Mouse (Mus musculus) T-cell, adult 66 days (primary cell): ENCODE data around the gene Tmem251. TPM values are rescaled to one million over a fixed set of nuclear protein-coding genes. Genes with fewer than 3 reads are reported as not detected.

Experiments used
- total RNA-seq, 2 experiments: library from RNA; stranded (reverse); gene quantifications; 3 replicates in 1 of 2; 4 replicates in 1 of 2; pipeline ENCODE4 v1.2.4; 2023

Gene Tmem251
- 10 to 100 TPM; 10.5 to 10.9 TPM for total RNA-seq

GRCm38 (mm10) chr12:102743589-102744574 is at the start of gene Tmem251, which contains the start of gene Moap1:
Gene Tmem251, plus strand, starts transcription at chr12:102743762.
Gene Moap1, minus strand, starts transcription at chr12:102743661.

GRCm38 (mm10) chr12:102704457-102705198 is 38.9 kb upstream of the Tmem251 start, which contains the start of gene Itpk1:
Gene Itpk1, minus strand, starts transcription at chr12:102704930.

GRCm38 (mm10) chr12:102757689-102758402 is 14.3 kb downstream of the Tmem251 start, which contains the start of the genes Gm28051, Gon7 and Ubr7:
Gene Gm28051, minus strand, starts transcription at chr12:102757765.
Gene Gon7, minus strand, starts transcription at chr12:102757803.
Gene Ubr7, plus strand, starts transcription at chr12:102757967.

GRCm38 (mm10) chr12:102758403-102758756 is 14.8 kb downstream of the Tmem251 start, which contains the start of gene Gm20604:
Gene Gm20604, minus strand, starts transcription at chr12:102758672.

Other genes with a start within 250 kb of the Tmem251 start
- not detected for gene Chga, start 188.8 kb upstream of the Tmem251 start, total RNA-seq
- gene Itpk1, start 38.8 kb upstream of the Tmem251 start, total RNA-seq: 10 to 100 TPM; 73.8 to 80.6 TPM
- 1 to 10 TPM; 5.8 to 6.1 TPM for gene Moap1, start 101 bp upstream of the Tmem251 start, total RNA-seq
- gene Gm28051, start 14.0 kb downstream of the Tmem251 start, total RNA-seq: 1 to 10 TPM in 1 of 2 experiments, not detected in 1; 3.6 TPM
- 10 to 100 TPM; 20.8 to 23.1 TPM for gene Gon7, start 14.0 kb downstream of the Tmem251 start, total RNA-seq
- gene Ubr7, start 14.2 kb downstream of the Tmem251 start, total RNA-seq: 10 to 100 TPM; 21.2 to 21.8 TPM
- gene Gm20604, start 14.9 kb downstream of the Tmem251 start, total RNA-seq: 1 to 10 TPM; 3.9 to 4.7 TPM
- 10 to 100 TPM; 55.0 to 64.7 TPM for gene Btbd7, start 134.7 kb downstream of the Tmem251 start, total RNA-seq
- gene Cox8c, start 155.6 kb downstream of the Tmem251 start, total RNA-seq: not detected
- not detected for gene Unc79, start 205.1 kb downstream of the Tmem251 start, total RNA-seq